Mouse (Mus musculus) stomach, embryonic 14.5 days (tissue): ENCODE data around the gene Fhod1. TPM values are rescaled to one million over a fixed set of nuclear protein-coding genes. Genes with fewer than 3 reads are reported as not detected.
A peak's percentile ranks its signal among the peaks of the same experiment; 100 is the strongest.

Source experiments
- ATAC-seq: fragments of 200-750 bp; cut with Nextera tagmentation; 2 replicates; pipeline ENCODE4 v1.8.0; 2017; ENCODE audit warnings: low read depth, moderate TSS enrichment; ENCODE audit not compliant: insufficient number of reproducible peaks, insufficient read depth, low FRiP score
- H3K27ac ChIP-seq: fragments of 300-500 bp; sonication (generic); 2 replicates; pipeline ENCODE4 v1.5.1; 2014; ENCODE audit warnings: mild to moderate bottlenecking, low read length, moderate library complexity, mixed read lengths
- H3K27me3 ChIP-seq: fragments of 300-500 bp; sonication (generic); 2 replicates; pipeline ENCODE4 v1.6.1; 2014; ENCODE audit warnings: low read length, control low read depth, mixed read lengths; ENCODE audit not compliant: control insufficient read depth, insufficient read depth
- H3K36me3 ChIP-seq: fragments of 300-500 bp; sonication (generic); 2 replicates; pipeline ENCODE4 v1.6.1; 2014; ENCODE audit warnings: mild to moderate bottlenecking, control low read depth, low read length, moderate library complexity, mixed read lengths; ENCODE audit not compliant: control insufficient read depth, insufficient read depth
- H3K4me1 ChIP-seq: fragments of 300-500 bp; sonication (generic); 2 replicates; pipeline ENCODE4 v1.6.1; 2014; ENCODE audit warnings: low read length, control low read depth, mixed read lengths; ENCODE audit not compliant: control insufficient read depth, insufficient read depth
- H3K4me2 ChIP-seq: fragments of 300-500 bp; sonication (generic); replicated peaks from 2 replicates; pipeline ENCODE4 v1.6.1; 2014; ENCODE audit warnings: low read depth, low read length, control low read depth
- H3K4me3 ChIP-seq: fragments of 300-500 bp; sonication (generic); 2 replicates; pipeline ENCODE4 v1.5.1; 2014; ENCODE audit warnings: low read depth, low read length, control low read depth
- H3K9ac ChIP-seq: fragments of 300-500 bp; sonication (generic); replicated peaks from 2 replicates; pipeline ENCODE4 v1.6.1; 2014; ENCODE audit warnings: low read depth, mild to moderate bottlenecking, control low read depth, low read length, moderate library complexity, mixed read lengths
- H3K9me3 ChIP-seq: fragments of 300-500 bp; sonication (generic); 2 replicates; pipeline ENCODE4 v1.6.1; 2016; ENCODE audit warnings: low read depth, low read length, control low read depth; ENCODE audit not compliant: control insufficient read depth
- WGBS: fragments of 180-500 bp; shearing (Covaris S2); extraction: QIAGEN DNeasy Blood & Tissue Kit; methylation state at CpG from one replicate; pipeline ENCODE4 v1.1.7; 2014; 5-methylcytosine and 5-hydroxymethylcytosine counted together
- polyA plus RNA-seq: library from polyadenylated mRNA; unstranded; fragments of >200 nt; fragmentation: Nextera tagmentation; extraction: Ambion mirVana; gene quantifications from 2 replicates; pipeline ENCODE4 v1.2.1, GENCODE M21; 2014

Fhod1 gene
- polyA plus RNA-seq, 1 experiment from 2014 or later, result 3.5 TPM

DNA sequence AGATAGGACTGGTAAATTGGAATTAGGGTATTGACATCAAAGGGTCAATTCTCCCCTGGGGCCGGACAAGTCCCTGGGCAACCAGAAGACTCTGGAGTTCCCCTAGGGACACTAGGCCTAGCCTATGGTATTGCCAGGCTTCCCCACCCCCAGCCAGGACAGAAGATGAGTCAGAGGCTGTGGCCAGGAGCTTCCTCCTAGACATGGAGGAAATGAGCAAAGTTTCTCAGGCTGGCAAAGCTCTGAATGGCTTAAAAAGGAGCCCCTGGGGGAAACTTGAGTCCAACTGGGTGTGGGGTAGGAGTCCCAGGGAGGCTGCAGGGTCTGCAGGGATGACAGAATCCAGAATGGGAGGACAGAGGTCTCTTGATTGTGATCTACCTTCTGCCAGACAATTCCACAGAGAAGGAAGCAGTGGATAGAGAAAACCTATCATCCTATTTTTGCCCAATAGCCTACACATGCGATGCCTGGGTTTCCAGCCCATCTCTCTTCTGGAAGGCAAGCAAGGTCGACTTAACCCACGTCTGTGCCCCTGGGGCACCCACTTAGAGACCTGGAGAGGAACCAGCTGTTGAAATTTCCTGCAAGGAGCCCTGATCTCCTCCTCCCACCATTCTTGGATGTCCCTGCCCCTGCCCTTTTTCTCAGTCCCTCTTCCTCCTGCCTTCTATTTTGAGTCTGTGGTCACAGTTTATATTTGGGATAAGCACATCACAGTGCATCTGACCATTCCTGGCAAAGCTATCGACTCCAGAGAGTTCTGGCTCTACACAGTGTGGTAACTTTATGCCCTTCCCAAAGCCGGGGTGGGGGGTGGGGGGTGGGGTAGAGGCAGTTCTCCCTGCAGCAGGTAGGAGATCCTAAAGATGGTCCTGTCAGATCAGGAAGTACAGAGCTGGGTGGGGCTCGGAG is 2.4 kb downstream of the Fhod1 start:
- Histone ChIP-seq H3K27me3 (no peaks in the 10 kb centered on the region), H3K9me3 (no peaks in the 10 kb centered on the region), H3K4me3 (no peak overlapping the region), H3K4me2 (peak overlapping the region; percentile 95; the same call in 1 of the 2 replicates), H3K27ac (peak overlapping the region; percentile 89; the same call in 1 of the 2 replicates), H3K4me1 (peaks cover 33% of the 10 kb centered on the region), H3K9ac (no peak overlapping the region), H3K36me3 (no peaks in the 10 kb centered on the region)
- ATAC-seq, result no peak
- 31% methylated on average over 7 of the region's 7 CpGs for WGBS

DNA sequence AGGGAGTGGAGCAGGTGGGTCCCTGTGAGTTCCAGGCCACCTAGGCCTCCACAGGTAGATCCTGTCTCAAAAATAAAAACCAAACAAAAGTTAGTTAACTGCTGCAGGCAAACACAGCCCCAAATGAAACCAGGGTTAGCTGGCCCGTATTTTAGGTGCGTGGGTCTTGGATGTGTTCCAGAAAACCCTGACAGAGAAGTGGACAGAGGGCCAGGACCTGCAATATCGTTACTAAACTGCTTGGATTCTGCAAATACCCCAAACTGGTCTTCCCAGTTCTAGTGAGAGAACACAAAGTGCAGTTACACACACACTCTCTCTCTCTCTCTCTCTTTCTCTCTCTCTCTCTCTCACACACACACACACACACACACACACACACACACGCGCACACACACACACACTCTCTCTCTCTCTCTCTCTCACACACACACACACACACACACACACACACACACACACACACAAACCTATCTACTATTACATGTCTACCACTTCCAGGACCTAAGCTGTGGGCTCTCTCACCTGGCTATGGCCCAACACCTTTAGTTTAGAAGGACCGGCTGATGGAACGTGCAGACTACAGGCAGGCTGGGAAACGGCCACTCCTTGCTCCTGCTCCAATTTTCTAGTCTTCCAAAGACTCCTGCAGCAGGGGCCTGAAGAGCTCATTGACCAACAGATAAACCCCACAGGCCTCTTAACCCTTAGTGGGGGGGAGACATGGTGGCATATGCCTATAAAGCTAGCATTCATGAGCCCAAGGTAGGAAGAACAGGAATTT is 3.8 kb downstream of the Fhod1 start:
- Histone ChIP-seq H3K27ac (peak overlapping the region; percentile 22; the same call in 1 of the 2 replicates), H3K4me2 (no peak overlapping the region), H3K36me3 (no peaks in the 10 kb centered on the region), H3K4me1 (peaks cover 28% of the 10 kb centered on the region), H3K9ac (no peak overlapping the region), H3K4me3 (no peak overlapping the region), H3K9me3 (no peaks in the 10 kb centered on the region), H3K27me3 (no peaks in the 10 kb centered on the region)
- no peak for ATAC-seq
- WGBS, result 40% methylated on average over 8 of the region's 8 CpGs

DNA sequence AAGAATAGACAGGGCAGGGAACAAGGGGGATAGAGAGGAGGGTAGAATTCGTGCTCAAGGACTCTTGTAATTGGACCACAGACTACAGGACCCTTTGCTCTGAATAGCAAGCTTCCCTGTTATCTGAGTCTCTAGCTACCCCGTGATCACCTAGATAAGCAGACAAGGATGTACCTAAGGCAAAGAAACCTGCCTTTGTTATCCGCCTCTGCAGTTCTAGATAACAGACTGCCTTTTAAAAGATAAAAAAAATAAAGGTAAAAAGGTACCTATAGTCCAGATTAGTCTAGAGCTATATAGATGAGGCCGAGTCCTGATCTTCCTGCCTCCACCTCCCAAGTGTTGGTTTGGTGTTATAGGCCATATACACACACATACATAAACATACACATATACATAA is 5.0 kb downstream of the Fhod1 start:
- H3K4me3 ChIP-seq, result no peak overlapping the region
- no peak for ATAC-seq
- no peaks in the 10 kb centered on the region for H3K27me3 ChIP-seq
- peaks cover 28% of the 10 kb centered on the region for H3K4me1 ChIP-seq
- no peak overlapping the region; the same call in 1 of the 2 replicates for H3K27ac ChIP-seq
- 68% methylated on average over 4 of the region's 4 CpGs for WGBS
- peaks cover 4% of the 10 kb centered on the region; the same call in 1 of the 2 replicates for H3K36me3 ChIP-seq
- H3K9ac ChIP-seq, result no peak overlapping the region
- H3K4me2 ChIP-seq, result no peak overlapping the region
- H3K9me3 ChIP-seq, result no peaks in the 10 kb centered on the region

DNA sequence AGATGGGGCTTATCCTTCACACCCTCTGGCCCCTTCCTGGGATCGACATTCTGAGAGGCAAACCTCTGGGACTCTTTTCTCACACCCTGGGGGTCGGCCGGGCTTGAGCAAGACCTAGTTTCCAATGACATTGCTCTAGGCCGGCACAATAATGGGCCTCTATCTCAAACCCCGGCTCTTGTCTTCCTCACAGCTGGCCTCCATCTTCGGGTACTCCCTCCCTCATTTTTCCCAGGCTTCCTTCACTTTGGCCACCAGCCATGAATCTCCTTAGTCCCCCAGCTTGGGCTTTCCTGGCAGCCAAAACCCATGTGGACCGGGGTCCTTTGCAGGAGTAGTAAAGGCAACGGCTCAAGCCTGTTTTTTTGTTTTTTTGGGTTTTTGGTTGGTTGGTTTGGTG is 6.4 kb downstream of the Fhod1 start:
- Histone ChIP-seq H3K36me3 (peaks cover 17% of the 10 kb centered on the region), H3K9me3 (no peaks in the 10 kb centered on the region), H3K9ac (no peak overlapping the region), H3K4me1 (peaks cover 28% of the 10 kb centered on the region), H3K4me2 (no peak overlapping the region), H3K27ac (peak overlapping the region; percentile 61; the same call in 1 of the 2 replicates), H3K27me3 (no peaks in the 10 kb centered on the region), H3K4me3 (no peak overlapping the region)
- WGBS, result 23% methylated on average over 8 of the region's 8 CpGs
- ATAC-seq, result peak; percentile 33; the same call in 1 of the 2 replicates

DNA sequence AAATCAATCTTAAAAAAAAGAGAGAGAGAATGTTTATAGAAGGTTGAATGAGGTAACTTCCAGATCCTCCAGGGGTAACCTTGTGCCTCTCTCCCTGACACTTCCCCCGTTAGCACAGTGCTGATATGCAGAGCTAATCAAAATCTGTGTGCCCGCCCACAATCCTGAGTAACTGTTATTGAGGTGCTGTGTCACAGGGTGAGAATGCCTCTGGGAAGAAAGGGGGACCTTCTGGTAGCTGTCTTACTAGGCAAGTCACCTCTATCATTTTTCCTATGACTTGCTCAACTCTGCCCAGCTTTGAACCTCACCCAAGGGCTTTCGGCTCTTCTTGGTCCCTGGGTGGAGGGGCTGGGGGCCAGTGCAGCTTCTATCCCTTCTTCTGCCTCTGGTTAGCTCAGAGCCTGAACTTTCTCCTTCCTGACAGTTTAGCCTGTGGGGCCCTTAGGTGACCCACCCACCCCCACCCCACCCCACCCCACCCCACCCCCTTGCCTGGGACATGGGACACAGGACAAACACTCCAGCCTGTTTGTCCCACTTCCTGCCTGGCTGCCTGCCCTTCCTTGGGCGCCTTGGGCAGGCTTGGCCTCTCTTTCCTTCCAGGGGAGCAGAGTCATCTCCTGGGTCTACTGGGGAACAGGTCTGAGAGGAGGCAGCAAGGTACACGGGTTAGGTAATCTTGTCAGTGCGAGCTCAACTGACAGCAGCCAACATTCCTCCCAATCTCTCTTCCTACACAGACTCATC is 7.7 kb downstream of the Fhod1 start:
- Histone ChIP-seq H3K27ac (no peak overlapping the region), H3K4me2 (no peak overlapping the region), H3K27me3 (no peaks in the 10 kb centered on the region), H3K36me3 (peaks cover 29% of the 10 kb centered on the region), H3K9ac (no peak overlapping the region), H3K4me1 (peaks cover 16% of the 10 kb centered on the region), H3K4me3 (no peak overlapping the region), H3K9me3 (no peaks in the 10 kb centered on the region)
- WGBS, result 74% methylated on average over 6 of the region's 6 CpGs
- ATAC-seq, result no peak

DNA sequence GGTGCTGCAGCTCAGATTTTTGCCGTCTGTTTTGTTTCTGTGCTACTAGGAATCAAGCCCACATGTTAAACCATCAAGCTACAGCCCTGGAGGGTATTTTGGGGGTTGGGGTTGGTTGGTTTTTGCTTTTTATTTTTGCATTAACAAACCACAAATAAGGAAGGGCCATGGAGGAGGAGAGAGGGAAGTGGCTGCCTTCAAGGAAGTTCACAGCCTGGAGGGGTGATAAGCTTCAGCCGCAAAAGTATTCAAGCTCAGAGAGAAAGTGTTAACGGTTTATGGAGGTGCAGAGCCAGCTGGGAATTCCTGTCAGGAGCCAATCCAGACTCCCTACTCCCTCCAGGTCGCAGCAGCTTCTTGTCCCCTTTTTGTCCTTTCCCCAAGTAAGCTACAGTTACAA is 8.8 kb downstream of the Fhod1 start:
- Histone ChIP-seq H3K4me3 (no peak overlapping the region), H3K4me2 (no peak overlapping the region), H3K27ac (peak overlapping the region; percentile 21; the same call in 1 of the 2 replicates), H3K27me3 (no peaks in the 10 kb centered on the region), H3K4me1 (peaks cover 14% of the 10 kb centered on the region; the same call in 1 of the 2 replicates), H3K9ac (no peak overlapping the region), H3K9me3 (no peaks in the 10 kb centered on the region), H3K36me3 (peaks cover 39% of the 10 kb centered on the region)
- no peak for ATAC-seq
- WGBS, result 35% methylated on average over 4 of the region's 4 CpGs

DNA sequence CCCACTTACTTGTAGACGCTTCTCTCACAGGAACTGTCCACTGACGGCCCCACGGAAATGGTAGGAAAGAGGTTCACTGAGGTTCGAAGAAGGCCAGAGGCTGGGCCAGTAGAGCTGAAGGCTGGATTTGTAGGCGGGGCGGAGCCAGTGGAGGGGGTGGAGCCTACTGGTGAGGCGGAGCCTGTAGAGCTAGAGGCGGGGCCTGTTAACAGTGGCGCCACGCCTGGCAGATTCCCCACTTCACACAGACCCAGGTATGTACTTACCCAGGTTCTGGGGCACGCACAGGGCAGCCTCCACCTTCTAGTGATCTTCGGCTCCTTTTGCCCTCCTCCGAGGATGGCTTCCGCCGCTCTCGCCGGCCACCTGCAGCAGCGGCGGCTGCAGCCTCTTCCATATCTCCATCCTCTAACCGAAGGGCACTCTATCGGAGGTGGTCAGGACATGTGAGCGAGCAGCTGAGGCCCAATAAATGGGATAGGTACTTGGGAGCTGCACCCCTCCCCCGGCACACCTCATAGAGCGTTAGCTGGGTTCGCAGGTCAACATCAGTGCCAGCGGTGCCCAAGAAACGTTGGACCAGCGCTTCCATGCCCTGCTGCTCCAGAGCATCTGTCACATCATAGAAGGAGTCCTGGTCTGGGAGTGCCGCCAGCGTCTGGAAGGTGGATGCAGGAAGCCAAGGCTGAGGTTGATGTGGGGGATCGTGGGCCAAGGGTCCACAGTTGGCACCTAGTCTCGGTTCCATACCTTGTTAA is 11.2 kb downstream of the Fhod1 start:
- H3K4me2 ChIP-seq, result no peak overlapping the region
- H3K36me3 ChIP-seq, result peaks cover 57% of the 10 kb centered on the region
- peaks cover 3% of the 10 kb centered on the region; the same call in 1 of the 2 replicates for H3K4me1 ChIP-seq
- no peaks in the 10 kb centered on the region for H3K27me3 ChIP-seq
- H3K27ac ChIP-seq, result no peak overlapping the region
- H3K4me3 ChIP-seq, result no peak overlapping the region
- H3K9ac ChIP-seq, result no peak overlapping the region
- 68% methylated on average over 32 of the region's 32 CpGs for WGBS
- ATAC-seq, result no peak
- H3K9me3 ChIP-seq, result no peaks in the 10 kb centered on the region
